Mouse (Mus musculus): ENCODE measurements around the gene Stim2.

GRCm38 (mm10) chr5:53988053-53988452 lies 10.2 kb upstream of the Stim2 start:
- no peak for TF ChIP-seq TCF12 (IDR thresholded peaks at IDR 0.05; ENCODE audit: insufficient read depth, poor library complexity, severe bottlenecking)
- TF ChIP-seq POLR2A (IDR thresholded peaks at IDR 0.05; ENCODE audit: insufficient read length, low read depth): no peak
- TF ChIP-seq MAX (IDR thresholded peaks at IDR 0.05; ENCODE audit: low read depth): no peak
- no peak for TF ChIP-seq USF1 (IDR thresholded peaks at IDR 0.05; ENCODE audit: low read depth)
- TF ChIP-seq CEBPB (IDR thresholded peaks at IDR 0.05; ENCODE audit: insufficient read depth, poor library complexity, severe bottlenecking): no peak
- TF ChIP-seq MYOG (IDR thresholded peaks at IDR 0.05; ENCODE audit: control insufficient read depth in 1 of 3, insufficient read depth in 1 of 3, insufficient read length in 2 of 3, low read depth in 2 of 3): peak in 2 of 3 experiments; percentile 7 to 71
- TF ChIP-seq E2F4 (IDR thresholded peaks at IDR 0.05; ENCODE audit: insufficient read depth): no peak
- TF ChIP-seq POLR2AphosphoS2 (IDR thresholded peaks at IDR 0.05; ENCODE audit: insufficient read length, low read depth): no peak
- no peak for TF ChIP-seq REST (IDR thresholded peaks at IDR 0.05; ENCODE audit: insufficient read depth, insufficient read length)

Data from myocyte (in vitro differentiated cells).